Mouse (Mus musculus) midbrain, embryonic 14.5 days (tissue): ENCODE results near the gene Rho. TPM values are rescaled to one million over a fixed set of nuclear protein-coding genes. Genes with fewer than 3 reads are reported as not detected.
A peak's percentile ranks its signal among the peaks of the same experiment; 100 is the strongest.

Experiments
- ATAC-seq: fragments of 200-750 bp; cut with Nextera tagmentation; 2 replicates; pipeline ENCODE4 v1.8.0; 2017; ENCODE audit warnings: moderate number of reproducible peaks, moderate library complexity; ENCODE audit not compliant: low FRiP score, low TSS enrichment
- DNase-seq: peaks from one replicate; pipeline ENCODE4 v3.0.0-alpha.2; 2015
- H3K27ac ChIP-seq: fragments of 300-500 bp; sonication (generic); replicated peaks from 2 replicates; pipeline ENCODE4 v1.5.1; 2014; ENCODE audit warnings: mild to moderate bottlenecking, low read depth, low read length, moderate library complexity
- H3K27me3 ChIP-seq: fragments of 300-500 bp; sonication (generic); 2 replicates; pipeline ENCODE4 v1.6.1; 2014; ENCODE audit warnings: low read length, control low read depth, mixed read lengths; ENCODE audit not compliant: control insufficient read depth, insufficient read depth
- H3K36me3 ChIP-seq: fragments of 300-500 bp; sonication (generic); 2 replicates; pipeline ENCODE4 v1.6.1; 2014; ENCODE audit warnings: low read length, control low read depth; ENCODE audit not compliant: control insufficient read depth, insufficient read depth
- H3K4me1 ChIP-seq: fragments of 300-500 bp; sonication (generic); 2 replicates; pipeline ENCODE4 v1.6.1; 2014; ENCODE audit warnings: mild to moderate bottlenecking, antibody characterized with exemption, low read length, control low read depth; ENCODE audit not compliant: control insufficient read depth, insufficient read depth
- H3K4me2 ChIP-seq: fragments of 300-500 bp; sonication (generic); 2 replicates; pipeline ENCODE4 v1.6.1; 2014; ENCODE audit warnings: mild to moderate bottlenecking, low read length, moderate library complexity
- H3K4me3 ChIP-seq: fragments of 300-500 bp; sonication (generic); replicated peaks from 2 replicates; pipeline ENCODE4 v1.5.1; 2014; ENCODE audit warnings: low read depth, low read length
- H3K9ac ChIP-seq: fragments of 300-500 bp; sonication (generic); replicated peaks from 2 replicates; pipeline ENCODE4 v1.6.1; 2014; ENCODE audit warnings: mild to moderate bottlenecking, low read length, moderate library complexity
- H3K9me3 ChIP-seq: fragments of 300-500 bp; sonication (generic); 2 replicates; pipeline ENCODE4 v1.6.1; 2016; ENCODE audit warnings: low read length, control low read depth, mixed read lengths; ENCODE audit not compliant: control insufficient read depth
- WGBS: fragments of 180-500 bp; shearing (Covaris S2); extraction: QIAGEN DNeasy Blood & Tissue Kit; methylation state at CpG from one replicate; pipeline ENCODE4 v1.1.7; 2014; 5-methylcytosine and 5-hydroxymethylcytosine counted together
- polyA plus RNA-seq: library from polyadenylated mRNA; unstranded; fragments of >200 nt; fragmentation: Nextera tagmentation; extraction: Ambion mirVana; gene quantifications from 2 replicates; pipeline ENCODE4 v1.2.1, GENCODE M21; 2014

The Rho gene
- polyA plus RNA-seq, 1 experiment from 2014 or later, result 0.07 TPM

DNA sequence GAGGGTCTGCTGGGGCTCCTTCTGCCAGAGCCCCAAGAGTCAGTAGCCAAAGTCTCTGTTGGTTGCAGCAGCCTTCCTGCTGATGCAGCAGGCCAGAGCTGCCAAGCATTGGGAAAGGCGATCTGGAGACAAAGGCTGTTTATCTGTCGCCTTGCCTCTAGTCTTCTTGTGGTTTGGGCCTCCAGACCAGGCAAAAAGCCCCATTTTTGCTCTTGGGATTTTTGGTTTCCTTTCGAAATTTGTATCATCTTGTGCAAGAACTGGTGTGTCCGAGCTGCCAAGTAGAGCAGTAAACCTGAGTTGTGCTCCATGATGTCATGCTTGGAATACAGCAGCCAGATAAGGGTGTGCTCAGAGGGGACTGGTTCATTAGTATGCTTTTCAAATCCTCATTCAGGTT lies 34.4 kb upstream of the Rho start:
- Histone ChIP-seq H3K9ac (no peak overlapping the region), H3K27ac (no peak overlapping the region), H3K4me3 (no peak overlapping the region), H3K9me3 (no peaks in the 10 kb centered on the region), H3K4me2 (no peak overlapping the region), H3K36me3 (peaks cover 36% of the 10 kb centered on the region), H3K4me1 (0 out of 2 replicates have a peak, but pooled peaks cover 4% of the 10 kb centered on the region), H3K27me3 (no peaks in the 10 kb centered on the region)
- DNase-seq, result no peak
- WGBS, result 77% methylated on average over 4 of the region's 4 CpGs
- ATAC-seq, result no peak

DNA sequence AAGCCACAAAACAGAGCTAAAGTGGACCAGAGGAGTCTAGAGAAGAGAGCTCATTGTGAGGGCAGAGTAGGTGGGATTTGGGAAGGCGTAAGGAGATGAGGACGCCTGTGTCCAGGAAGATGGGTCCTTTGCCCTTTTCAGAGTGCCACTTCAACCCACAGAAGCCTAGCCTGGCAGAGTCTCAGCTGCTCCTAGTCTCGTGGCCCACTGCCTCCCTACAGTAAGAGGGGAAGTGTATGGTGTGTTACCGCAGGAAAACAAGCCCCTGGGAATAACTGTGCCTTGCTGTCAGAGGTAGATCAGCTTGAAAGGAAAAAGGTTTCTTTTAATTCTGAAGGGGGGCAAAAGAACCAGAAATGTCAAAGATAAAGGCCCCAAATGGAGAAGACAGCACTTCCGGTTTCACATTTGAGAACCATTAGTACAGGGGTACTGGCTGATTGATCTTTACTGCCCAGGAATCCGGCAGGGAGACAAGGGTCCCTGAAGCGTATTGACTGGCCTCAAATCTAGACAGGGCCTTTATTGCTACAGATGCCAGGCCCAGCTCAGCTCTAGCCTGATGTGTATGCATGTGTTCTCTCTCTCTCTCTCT lies 33.5 kb upstream of the Rho start:
- H3K4me1 ChIP-seq, result no peaks in the 10 kb centered on the region
- H3K27ac ChIP-seq, result no peak overlapping the region
- H3K9ac ChIP-seq, result no peak overlapping the region
- no peak overlapping the region for H3K4me2 ChIP-seq
- no peaks in the 10 kb centered on the region for H3K27me3 ChIP-seq
- no peak for ATAC-seq
- 81% methylated on average over 7 of the region's 7 CpGs for WGBS
- H3K4me3 ChIP-seq, result no peak overlapping the region
- DNase-seq, result no peak
- peaks cover 30% of the 10 kb centered on the region for H3K36me3 ChIP-seq
- H3K9me3 ChIP-seq, result no peaks in the 10 kb centered on the region

DNA sequence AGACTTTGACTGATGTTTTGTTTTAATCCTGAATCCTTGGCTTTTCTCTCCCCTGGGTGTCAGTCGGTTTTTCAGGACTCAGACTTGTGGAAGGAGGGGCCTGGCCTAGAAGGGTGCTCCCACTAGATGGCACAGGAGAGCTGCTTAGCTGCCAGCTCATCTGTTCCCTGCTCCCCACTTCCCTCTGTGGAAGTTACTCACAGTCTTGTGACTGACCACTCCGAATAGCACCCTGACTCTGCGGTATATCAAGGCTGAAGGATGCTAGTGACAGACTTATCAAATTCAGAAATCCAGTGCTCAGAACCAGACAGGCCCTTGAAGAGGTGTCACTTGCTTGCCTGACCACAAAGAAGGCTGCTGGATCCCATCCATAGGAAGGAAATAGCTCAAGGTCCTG lies 30.5 kb upstream of the Rho start:
- peaks cover 33% of the 10 kb centered on the region for H3K36me3 ChIP-seq
- no peak overlapping the region for H3K27ac ChIP-seq
- DNase-seq (peak; percentile 82), ATAC-seq (no peak)
- WGBS, result 29% methylated on average over 3 of the region's 3 CpGs
- H3K9me3 ChIP-seq, result no peaks in the 10 kb centered on the region
- no peak overlapping the region for H3K4me2 ChIP-seq
- no peak overlapping the region for H3K4me3 ChIP-seq
- no peaks in the 10 kb centered on the region for H3K27me3 ChIP-seq
- no peaks in the 10 kb centered on the region for H3K4me1 ChIP-seq
- H3K9ac ChIP-seq, result no peak overlapping the region

DNA sequence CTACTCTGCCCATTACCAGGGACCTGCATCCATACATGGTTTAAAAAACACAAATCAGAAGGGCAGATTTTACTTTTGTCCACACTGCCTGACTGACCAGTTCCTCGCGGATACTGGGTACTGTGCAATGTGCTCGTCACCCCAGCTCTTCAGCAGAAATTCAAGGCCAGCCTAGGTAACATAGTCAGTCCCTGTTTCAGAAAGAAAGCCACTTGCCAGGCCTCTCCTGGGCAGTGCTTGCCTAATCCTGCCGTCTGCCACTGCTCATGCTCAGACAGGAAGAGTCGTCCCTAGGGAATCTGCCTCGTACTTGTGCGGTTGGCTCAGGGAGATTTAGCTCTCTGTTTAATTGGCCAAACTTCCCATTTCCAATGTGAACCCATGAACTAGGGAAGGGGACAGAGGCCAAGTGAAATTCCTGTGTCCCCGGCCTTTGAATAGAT lies 30.0 kb upstream of the Rho start:
- no peak for ATAC-seq

DNA sequence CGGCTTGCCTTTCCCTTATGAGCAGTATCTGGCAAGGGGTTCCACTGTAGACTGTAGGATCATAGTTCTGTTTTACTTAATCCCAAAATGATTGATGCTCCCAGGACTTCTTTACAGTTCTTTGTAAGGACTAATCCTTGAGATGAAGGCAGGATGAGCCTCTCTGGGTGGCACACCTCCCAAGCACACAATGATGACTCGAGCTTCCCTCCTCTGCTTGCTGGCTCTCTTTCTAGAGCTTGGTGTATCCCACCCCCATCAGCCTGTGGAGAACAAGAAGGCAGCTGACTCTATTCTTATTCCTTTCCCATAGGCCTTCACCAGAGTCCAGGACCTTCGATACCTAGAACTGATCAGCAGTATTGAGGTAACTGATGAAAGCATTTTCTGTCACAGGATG lies 29.0 kb upstream of the Rho start:
- H3K27me3 ChIP-seq, result no peaks in the 10 kb centered on the region
- 74% methylated on average over 3 of the region's 3 CpGs for WGBS
- H3K4me2 ChIP-seq, result no peak overlapping the region
- DNase-seq, result no peak
- no peak overlapping the region for H3K27ac ChIP-seq
- H3K9me3 ChIP-seq, result no peaks in the 10 kb centered on the region
- H3K36me3 ChIP-seq, result peaks cover 41% of the 10 kb centered on the region
- H3K4me1 ChIP-seq, result no peaks in the 10 kb centered on the region
- H3K9ac ChIP-seq, result no peak overlapping the region
- H3K4me3 ChIP-seq, result no peak overlapping the region
- ATAC-seq, result no peak

More for the DNA sequence above, 30.0 kb upstream of the Rho start:
- Histone ChIP-seq H3K9ac (no peak overlapping the region; the same call in 1 of the 2 replicates), H3K36me3 (peaks cover 34% of the 10 kb centered on the region), H3K9me3 (no peaks in the 10 kb centered on the region), H3K27ac (no peak overlapping the region), H3K4me3 (no peak overlapping the region), H3K27me3 (no peaks in the 10 kb centered on the region), H3K4me1 (no peaks in the 10 kb centered on the region), H3K4me2 (no peak overlapping the region)
- 70% methylated on average over 8 of the region's 8 CpGs for WGBS
- peak; percentile 78 for DNase-seq

DNA sequence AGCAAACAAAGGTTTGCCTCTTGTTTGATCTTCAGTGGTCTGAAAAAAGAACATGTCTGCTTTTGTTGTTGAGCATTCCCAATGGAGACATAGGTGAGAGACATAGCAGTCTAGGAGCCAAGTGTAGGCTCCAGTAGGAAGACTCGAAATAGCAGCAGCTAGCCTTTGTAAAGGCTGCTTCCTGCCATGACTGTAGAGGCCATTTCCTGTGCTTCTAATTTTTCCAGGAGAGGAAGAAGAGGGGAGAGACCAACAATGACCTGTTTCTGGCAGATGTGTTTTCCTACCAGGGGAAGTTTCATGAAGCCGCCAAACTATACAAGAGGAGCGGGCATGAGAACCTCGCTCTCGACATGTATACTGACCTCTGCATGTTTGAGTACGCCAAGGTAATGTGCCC lies 26.0 kb upstream of the Rho start:
- H3K4me2 ChIP-seq, result no peak overlapping the region
- H3K4me3 ChIP-seq, result no peak overlapping the region
- H3K27me3 ChIP-seq, result no peaks in the 10 kb centered on the region
- no peaks in the 10 kb centered on the region for H3K4me1 ChIP-seq
- no peak overlapping the region for H3K9ac ChIP-seq
- 93% methylated on average over 6 of the region's 6 CpGs for WGBS
- no peaks in the 10 kb centered on the region for H3K9me3 ChIP-seq
- no peak for DNase-seq
- ATAC-seq, result no peak
- H3K27ac ChIP-seq, result no peak overlapping the region
- peaks cover 29% of the 10 kb centered on the region for H3K36me3 ChIP-seq

DNA sequence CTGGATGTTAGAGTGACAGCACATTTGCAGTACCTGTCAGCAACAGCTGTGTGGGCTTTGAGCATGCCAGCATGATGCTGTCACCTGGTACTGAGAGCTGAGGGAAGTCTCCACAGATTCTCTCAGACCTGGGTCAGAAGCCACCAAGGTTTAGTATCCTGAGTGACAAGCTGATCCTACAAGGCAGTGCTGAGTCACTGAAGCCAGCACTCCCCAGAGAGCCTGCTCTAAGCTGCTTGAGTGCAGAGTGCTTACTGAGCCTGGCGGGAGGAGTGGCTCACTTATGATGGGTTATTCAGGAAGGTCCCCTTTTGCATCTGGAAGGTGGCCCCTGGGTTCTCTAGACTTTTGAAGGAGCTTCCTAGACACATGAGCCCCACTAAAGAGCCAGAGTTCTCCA lies 25.1 kb upstream of the Rho start:
- no peak overlapping the region for H3K4me3 ChIP-seq
- ATAC-seq (no peak), DNase-seq (no peak)
- WGBS, result 78% methylated on average over 1 of the region's 1 CpGs
- no peaks in the 10 kb centered on the region for H3K27me3 ChIP-seq
- no peak overlapping the region for H3K4me2 ChIP-seq
- H3K36me3 ChIP-seq, result peaks cover 26% of the 10 kb centered on the region
- no peaks in the 10 kb centered on the region for H3K9me3 ChIP-seq
- H3K4me1 ChIP-seq, result no peaks in the 10 kb centered on the region
- no peak overlapping the region for H3K27ac ChIP-seq
- H3K9ac ChIP-seq, result no peak overlapping the region

DNA sequence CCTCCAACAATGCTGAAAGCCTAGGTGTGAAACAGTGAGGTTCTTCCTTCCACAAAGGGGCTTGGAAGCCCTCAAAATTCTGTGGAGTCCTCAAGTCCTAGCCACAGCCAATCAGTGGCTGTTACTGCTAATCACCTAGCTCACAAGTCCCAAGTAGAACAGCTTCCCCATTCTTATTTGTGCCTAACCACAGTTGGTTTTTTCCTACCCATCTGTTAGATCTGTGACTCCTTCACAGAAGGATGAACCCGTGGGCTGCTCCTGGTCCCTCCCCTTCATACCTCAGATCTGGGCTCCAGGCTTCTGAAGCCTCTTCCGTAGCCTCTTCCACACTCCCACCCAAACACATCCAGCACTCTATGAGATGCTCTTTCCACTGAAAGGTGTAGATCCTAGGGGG lies 24.7 kb upstream of the Rho start:
- H3K4me1 ChIP-seq, result no peaks in the 10 kb centered on the region
- WGBS, result 84% methylated on average over 2 of the region's 2 CpGs
- H3K4me3 ChIP-seq, result no peak overlapping the region
- H3K9me3 ChIP-seq, result no peaks in the 10 kb centered on the region
- peaks cover 26% of the 10 kb centered on the region for H3K36me3 ChIP-seq
- no peaks in the 10 kb centered on the region for H3K27me3 ChIP-seq
- H3K9ac ChIP-seq, result no peak overlapping the region
- no peak overlapping the region for H3K27ac ChIP-seq
- no peak overlapping the region for H3K4me2 ChIP-seq
- DNase-seq (no peak), ATAC-seq (no peak)

DNA sequence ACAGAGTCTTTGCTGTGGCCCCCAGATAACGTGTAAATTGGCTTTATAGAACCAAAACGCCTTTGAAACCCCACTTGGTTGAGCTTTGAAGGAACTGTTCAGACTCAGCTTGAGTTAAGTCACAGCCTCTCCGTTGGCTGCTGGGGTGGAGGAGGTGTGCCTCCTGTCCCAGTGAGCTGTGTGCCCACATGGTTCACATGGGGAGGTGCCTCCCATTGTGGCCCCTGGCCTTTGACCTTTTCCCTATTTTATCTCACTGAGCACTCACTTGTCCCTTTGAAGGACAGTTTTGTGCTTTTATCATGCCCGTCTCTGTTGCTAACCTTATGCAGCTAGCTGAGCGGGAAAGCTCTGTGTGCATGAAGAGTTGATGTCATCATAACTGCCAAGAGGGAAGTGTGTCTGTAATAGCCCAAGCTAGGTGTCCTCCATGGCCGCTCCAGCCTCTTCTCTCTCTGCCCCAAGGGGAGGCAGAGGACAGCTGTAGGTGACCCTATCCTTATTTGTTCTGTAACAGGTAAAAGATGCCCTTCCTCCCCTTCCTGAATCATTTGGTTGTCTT lies 23.0 kb upstream of the Rho start:
- Histone ChIP-seq H3K9me3 (no peaks in the 10 kb centered on the region), H3K36me3 (peaks cover 28% of the 10 kb centered on the region), H3K4me3 (no peak overlapping the region), H3K4me1 (no peaks in the 10 kb centered on the region), H3K4me2 (no peak overlapping the region), H3K27ac (no peak overlapping the region), H3K9ac (no peak overlapping the region), H3K27me3 (no peaks in the 10 kb centered on the region)
- DNase-seq (no peak), ATAC-seq (no peak)
- whole genome bisulfite sequencing, result 35% methylated on average over 6 of the region's 6 CpGs
